Mouse (Mus musculus): ENCODE measurements around the gene Olfr711.
"Not testable (repeated sequence)": the region's sequence is repeated elsewhere in the genome, so short reads cannot be mapped to it uniquely, and the experiment has no call there.

Olfr711 gene

DNA sequence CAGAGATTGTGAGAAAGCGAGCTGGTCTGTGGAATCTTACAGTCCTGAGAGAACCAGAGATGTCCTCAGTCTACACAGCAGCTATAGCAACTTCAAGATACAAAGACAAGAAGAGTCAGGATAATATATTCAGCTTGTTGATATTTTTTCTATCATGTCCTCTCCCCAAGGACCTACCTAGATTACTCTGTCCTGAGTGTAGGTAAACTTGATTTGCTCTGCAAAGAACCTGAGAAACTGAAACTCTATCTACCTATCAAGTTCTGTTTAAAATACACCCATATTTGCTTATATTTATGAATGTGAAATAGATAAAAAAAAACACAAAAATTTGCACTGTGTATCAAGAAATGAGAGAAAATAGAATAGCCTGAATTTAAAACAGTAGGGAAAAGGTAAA, at the start of gene Olfr711:
Gene Olfr711 (minus strand): TSS at position 101 of the 400 bp plus-strand sequence.
- no peak for DNase-seq (ENCODE audit: low spot score in 2 of 2)

DNA sequence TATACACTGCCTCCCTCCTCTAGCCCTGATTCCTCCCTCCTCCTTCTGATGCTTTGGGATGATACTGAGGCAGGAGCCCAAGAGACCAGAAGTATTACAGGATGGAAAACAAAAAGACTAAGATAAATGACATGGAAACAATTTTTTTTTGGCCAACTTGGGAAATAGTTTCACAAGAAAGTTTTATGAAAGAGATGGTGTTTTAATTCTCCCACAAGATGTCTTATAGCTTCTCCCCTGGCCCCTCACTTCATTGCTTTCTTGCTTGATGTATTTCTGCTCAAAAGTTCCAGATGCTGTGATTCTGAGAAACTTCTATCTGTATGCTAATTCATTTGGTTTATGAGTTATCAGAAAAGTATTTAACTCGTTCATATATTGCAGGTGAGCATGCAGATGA, 30.7 kb upstream of the Olfr711 start, which contains the start of gene Olfr2:
Gene Olfr2 (minus strand): TSS at position 101 of the 400 bp plus-strand sequence.
- DNase-seq (ENCODE audit: low spot score in 2 of 2), result no peak

DNA sequence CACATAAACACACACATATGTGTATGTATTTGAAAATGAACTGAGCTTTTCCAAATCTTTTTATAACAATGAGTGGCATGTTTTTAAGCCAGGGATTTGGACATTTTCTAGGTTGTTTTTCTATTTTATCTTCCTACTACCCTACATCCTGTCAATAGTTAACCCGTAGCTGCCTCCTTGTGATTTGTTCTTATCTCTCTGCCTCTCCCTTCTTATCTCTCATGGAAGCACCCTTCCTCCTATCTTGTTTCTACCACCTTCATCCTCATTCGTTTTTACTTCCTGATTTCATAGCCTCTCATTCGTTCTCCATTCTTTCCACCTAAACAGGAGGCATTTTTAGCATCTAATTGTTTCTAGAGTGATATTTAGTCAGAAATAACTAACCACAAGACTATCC, 28.9 kb upstream of the Olfr711 start:
- no peak for DNase-seq (ENCODE audit: low spot score in 2 of 2)

DNA sequence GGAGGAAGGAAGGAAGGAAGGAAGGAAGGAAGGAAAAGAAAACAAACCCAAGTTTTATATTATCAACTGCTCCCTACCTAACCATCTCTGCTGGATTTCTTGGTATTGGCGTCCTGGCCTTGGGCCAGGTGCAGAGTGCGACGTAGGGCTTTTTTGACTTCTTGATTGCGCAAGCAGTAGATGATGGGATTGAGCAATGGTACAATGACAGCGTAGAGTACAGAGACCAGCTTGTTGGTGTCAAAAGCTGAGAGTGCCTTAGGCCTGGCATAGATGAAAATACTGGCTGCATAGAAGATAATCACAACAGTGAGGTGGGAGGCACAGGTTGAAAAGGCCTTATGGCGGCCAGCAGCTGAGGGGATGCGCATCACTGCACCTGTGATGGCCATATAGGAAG, 25.5 kb upstream of the Olfr711 start:
- no peak for DNase-seq (ENCODE audit: low spot score in 2 of 2)

DNA sequence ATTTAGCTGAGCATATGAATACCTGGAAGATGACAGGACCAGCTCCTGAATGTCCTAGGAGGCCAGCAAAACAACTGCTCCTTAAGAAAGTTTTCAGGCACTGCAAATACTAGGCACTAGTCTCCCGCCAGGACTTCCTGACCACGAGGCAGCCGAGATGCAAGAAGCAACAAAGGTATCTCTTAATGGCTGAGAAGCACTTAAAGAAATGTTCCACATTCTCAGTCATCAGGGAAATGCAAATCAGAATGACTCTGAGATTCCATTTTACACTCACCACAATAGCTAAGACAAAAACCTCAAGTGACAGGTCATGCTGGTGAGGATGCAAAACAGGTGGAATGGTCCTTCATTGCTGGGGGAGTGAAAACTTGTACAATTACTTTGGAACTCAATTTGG, 10.0 kb upstream of the Olfr711 start:
- DNase-seq (ENCODE audit: low spot score in 2 of 2), result no peak

DNA sequence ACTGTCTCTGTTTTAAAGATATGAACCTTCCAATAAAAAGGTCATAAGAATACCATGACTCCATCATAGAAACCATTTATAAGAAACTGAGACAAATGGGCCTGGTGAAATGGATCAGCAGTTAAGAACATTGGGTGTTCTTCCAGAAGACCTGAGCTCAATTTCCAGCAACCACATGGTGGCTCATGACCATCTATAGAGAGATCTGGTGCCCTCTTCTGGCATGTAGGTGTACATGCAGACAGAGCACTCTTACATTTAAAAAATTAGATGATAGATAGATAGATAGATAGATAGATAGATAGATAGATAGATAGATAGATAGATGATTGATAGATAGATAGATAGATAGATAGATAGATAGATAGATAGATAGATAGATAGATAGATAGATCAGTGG, 7.8 kb downstream of the Olfr711 start:
- DNase-seq (ENCODE audit: low spot score in 2 of 2), result not testable (repeated sequence)

DNA sequence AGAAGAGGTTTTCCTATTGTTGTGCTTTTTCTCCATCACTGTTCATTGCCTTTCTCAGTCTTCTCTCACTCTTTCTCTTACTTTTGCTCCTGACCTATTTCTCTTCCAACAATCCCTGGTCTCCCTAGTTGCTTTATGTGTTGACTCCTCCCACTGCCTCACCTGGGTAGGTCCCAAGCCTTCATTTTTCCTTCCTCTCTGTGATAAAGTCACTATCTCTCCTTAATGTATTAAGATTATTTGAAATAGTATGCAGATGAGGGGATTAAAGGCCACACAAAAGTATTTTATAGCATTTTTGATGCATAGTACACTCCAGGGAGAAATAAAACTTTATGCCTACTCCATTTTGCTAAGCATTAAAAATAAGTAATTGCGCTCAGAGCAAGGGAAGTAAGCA, 11.4 kb downstream of the Olfr711 start, which contains the start of gene Olfr6:
Gene Olfr6 (minus strand): TSS at position 101 of the 400 bp plus-strand sequence.
- no peak for DNase-seq (ENCODE audit: low spot score in 2 of 2)

DNA sequence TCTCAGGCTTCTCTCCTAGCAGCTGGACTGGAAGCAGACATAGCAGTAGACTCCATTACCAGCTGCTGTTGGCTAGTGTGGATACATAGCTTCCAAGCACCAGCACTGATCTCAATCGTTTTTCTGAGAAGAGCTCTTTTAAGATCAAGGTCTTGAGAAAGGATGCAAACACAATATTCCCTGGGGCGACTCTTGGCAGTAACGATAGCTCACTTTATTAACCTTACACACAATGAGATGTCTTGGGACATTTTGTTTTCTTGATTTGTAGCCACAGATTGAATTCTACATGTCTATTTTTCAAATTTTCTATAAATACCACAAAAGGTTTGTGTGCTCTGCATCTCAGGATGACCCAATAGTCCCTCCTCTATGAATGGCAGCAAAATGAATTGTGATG, 27.0 kb downstream of the Olfr711 start, which contains the start of gene Olfr710:
Gene Olfr710 (minus strand): TSS at position 101 of the 400 bp plus-strand sequence.
- DNase-seq (ENCODE audit: low spot score in 2 of 2), result no peak

DNA sequence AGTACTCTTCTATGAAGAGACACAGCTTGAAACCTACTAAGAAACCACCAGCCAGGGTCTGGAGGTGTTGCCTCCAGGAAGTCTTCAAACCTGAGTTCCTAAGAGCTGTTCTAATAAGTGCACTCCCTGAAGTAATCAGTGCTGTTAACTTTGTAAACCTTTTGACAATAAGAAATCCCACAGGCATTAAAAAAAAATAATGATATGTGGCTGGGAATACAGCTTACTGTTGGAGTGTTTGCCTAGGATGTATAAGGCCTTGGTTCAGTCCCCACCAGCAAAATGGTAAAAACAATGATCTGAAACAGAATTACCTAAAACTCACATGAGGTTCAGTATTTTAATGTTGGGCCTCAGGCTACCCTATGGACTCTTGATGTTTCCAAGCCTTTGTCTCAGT, 43.1 kb downstream of the Olfr711 start, which contains the start of gene Olfr709-ps1:
Gene Olfr709-ps1 (minus strand): TSS at position 101 of the 400 bp plus-strand sequence.
- no peak for DNase-seq (ENCODE audit: low spot score in 2 of 2)

DNA sequence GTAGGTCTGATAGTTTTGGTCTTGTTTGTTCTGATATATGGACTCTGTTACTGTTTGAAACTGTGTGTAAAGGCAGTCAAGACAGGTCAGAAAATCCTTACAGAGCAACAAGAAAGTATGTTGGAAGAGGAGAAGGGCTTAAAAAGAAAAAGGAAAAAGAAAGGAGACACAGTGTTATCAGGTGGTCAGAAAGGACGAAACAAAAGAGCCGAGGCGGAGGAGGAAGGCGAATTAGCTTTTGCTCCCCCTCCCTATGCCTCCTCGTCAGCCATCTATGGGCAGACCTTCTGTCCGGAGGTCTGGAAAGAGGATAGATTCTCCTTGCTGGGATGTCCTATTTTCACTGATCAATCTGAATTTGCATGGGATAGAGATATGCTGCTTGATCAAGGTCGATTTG, 54.3 kb downstream of the Olfr711 start:
- peak in 1 of 2 experiments; percentile 17 for DNase-seq (ENCODE audit: low spot score in 2 of 2)
